Mouse (Mus musculus): ENCODE measurements around the gene Vhl.

The Vhl gene

GRCm38 (mm10) chr6:113624989-113625770, 1.4 kb downstream of the Vhl start:
- no peak for DNase-seq (ENCODE audit: low read depth, low spot score)

DNA sequence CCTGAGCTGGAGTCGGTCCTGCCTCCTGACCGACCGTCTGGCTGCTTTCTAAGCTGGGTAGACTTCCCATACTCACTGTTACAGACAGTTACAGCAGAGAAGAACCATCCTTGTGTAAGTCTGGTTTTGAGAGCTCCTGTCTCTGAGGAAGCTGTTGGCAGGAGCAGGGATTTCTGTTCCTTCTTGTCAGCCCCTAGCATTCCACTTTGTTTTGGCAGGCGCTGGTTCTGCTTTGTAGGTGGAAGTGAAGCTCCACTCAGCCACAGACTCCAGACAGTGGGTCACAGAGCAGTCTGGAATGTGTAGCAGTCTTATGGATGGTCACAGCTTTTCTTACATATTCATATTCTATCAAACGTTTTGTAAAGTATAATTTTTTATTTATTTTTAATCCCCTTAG, 6.6 kb downstream of the Vhl start:
- DNase-seq (ENCODE audit: low read depth, low spot score): no peak

DNA sequence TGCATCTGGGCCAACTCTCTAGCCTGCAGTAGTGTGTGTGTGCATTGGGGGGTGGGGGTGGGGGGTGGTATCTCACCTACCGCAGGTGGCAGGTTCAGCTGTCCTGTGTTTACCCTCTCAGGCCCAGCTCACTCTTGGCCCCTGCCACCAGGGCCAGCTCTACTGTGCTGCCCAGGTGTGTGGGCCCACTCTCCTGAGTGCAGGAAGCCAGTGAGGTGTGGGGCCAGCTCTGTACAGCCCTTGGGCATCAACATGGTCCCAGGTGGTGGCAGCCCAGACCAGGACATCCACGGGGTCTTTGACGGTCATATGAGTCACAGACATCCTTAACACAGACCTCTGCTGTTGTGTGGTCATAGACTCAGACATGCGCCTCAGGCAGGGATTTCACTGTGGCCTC, 9.1 kb downstream of the Vhl start:
- no peak for DNase-seq (ENCODE audit: low read depth, low spot score)

DNA sequence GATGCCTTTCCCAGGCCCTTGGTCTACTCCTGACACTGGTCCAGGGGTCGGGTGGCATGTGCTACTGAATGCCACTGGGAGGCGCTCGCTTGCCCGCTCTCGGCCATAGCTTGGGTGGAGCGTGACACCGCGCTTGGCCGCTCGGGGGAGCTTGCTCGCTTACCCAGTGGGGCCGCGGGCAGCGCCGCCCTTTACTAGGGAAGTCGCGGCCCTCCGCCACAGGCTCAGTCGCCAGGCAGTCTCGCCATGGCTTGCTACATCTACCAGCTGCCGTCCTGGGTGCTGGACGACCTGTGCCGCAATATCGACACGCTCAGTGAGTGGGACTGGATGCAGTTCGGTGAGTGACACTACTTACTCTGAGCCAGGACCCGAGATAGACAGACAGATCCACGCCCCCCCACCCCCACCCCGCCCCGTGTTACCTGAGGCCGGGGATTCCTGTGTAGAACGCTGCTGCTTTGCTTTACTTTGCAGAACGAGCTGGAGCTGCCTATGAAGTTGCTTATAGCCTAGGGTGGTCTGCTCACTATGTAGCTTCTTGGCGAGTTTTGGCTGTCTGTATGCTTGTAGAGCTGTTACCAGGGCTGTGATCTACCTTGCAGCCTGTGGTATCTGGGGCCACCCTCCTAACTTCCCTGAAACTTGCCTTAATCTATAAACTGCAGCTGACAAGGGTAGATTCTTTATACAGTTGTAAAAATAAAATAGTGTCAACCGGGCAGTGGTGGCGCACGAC, 14.7 kb downstream of the Vhl start, which contains the start of gene Irak2:
Gene Irak2 (plus strand): TSS at position 166 of the 739 bp plus-strand sequence.
- DNase-seq (ENCODE audit: low read depth, low spot score): peak; percentile 92

GRCm38 (mm10) chr6:113639201-113639600, 15.4 kb downstream of the Vhl start:
- DNase-seq (ENCODE audit: low read depth, low spot score): no peak

DNA sequence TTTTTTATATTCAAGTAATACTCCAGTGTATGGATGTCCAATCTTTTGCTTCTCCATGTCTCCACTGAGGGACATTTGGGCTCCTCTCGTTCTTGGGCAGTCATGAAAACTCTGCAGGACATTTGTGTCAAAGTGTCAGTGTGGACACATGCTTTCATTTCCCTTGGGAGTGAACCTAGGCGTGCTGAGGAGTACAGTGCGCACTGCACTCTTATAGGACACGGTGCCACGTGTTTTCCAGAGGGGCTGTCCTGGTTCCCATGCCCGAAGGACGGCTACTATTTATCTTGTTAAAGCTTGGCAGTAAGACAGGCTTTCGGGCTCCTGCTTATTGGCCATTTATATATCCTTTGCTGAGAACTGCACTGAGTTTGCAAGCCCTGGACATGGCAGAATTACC, 18.8 kb downstream of the Vhl start:
- DNase-seq (ENCODE audit: low read depth, low spot score): no peak

- no peak for DNase-seq (ENCODE audit: low read depth, low spot score)
Measured at GRCm38 (mm10) chr6:113643021-113643420, 19.3 kb downstream of the Vhl start.

DNA sequence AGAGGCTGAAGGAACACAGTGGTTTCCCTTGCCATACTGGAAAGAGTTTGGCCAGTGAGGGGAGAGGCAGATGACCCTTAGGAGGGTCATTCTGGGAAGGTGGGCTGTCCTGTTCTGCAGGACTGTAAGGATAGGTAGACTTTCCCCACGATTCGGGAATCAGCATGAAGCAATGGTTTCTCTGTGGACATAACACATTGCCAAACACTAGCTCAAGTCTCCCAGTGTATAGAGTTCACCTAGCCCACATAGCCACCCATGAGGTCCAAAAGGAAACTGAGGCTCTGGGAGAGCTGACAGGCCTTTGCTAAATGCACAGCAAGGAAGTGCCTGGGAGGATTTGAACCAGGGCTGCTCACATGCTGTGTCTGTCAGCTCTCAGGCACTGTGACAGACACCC, 20.2 kb downstream of the Vhl start:
- DNase-seq (ENCODE audit: low read depth, low spot score): no peak

- DNase-seq (ENCODE audit: low read depth, low spot score): peak; percentile 30
Measured at GRCm38 (mm10) chr6:113644808-113645207, 21.0 kb downstream of the Vhl start.

DNA sequence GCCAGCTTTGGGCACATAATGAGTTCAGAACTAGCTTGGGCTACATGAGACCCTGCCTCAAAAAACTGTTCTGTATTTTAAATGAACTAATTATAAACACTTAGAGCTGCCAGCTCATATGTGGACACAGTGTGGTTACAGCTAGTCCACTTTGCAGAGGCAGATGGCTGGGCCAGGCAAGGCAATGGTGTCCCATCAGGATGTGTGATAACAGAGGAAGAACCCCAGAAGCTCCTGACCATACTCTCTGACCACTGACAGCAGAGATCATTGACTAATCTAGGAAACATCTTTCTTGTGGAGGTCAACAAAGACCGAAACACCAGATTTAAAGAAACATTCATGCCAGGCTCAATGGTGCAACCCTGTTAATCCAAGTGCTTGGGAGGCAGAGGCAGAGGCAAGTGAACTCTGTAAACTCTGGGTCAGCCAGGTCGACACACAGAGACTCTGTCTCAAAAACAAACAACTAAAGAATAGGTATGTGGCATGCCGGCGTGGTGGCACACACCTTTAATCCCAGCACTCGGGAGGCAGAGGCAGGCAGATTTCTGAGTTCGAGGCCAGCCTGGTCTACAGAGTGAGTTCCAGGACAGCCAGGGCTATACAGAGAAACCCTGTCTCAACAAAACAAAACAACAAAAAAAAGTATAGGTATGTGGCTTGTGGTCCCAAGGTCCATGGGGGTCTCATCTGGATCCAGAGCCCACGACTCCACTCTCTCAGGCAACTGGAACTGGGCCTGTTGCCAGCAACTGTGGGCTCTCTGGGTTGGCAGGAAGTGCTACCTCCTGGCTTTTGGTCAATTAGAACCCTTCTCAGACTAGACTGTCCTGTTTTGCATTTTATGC, 25.8 kb downstream of the Vhl start:
- DNase-seq (ENCODE audit: low read depth, low spot score): no peak

GRCm38 (mm10) chr6:113650197-113650640, 26.5 kb downstream of the Vhl start:
- no peak for DNase-seq (ENCODE audit: low read depth, low spot score)

GRCm38 (mm10) chr6:113651626-113652025, 27.9 kb downstream of the Vhl start:
- DNase-seq (ENCODE audit: low read depth, low spot score): no peak

DNA sequence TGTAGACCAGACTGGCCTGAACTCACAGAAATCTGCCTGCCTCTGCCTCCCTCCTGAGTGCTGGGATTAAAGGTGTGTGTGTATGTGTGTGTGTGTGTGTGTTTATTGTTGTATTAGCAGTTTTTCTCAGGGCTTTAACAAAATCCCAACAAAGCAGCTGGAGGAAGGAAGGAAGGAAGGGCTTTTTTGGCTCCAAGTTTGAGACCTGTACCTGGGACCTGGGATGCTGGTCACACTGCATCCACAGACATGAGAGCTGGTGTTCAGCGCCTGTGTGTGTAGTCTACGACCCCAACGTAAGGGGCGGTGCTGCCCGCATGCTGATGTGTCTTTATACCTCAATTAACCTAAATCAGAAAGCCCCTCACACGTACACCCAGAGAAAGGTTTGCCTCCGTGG, 29.8 kb downstream of the Vhl start:
- no peak for DNase-seq (ENCODE audit: low read depth, low spot score)

DNA sequence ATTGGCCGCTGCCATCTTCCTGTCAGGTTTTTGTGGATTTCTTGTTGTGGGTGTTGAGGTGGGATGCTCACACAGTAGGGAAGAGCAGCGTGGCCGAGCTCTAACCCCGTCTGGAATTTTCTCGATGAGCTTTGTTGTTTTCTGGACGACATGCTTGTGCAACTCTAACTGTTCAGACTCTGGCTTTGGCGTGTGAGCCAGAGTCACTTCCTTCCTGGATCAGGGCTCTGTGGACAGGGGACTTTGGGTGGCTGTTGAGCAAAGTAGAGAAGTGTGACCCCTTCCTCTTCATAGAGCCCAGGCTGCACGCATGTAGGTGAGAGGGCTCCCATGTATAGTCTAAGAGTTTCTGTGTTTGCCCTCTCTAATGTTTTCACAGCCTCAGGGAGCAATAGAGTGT, 30.3 kb downstream of the Vhl start:
- no peak for DNase-seq (ENCODE audit: low read depth, low spot score)

DNA sequence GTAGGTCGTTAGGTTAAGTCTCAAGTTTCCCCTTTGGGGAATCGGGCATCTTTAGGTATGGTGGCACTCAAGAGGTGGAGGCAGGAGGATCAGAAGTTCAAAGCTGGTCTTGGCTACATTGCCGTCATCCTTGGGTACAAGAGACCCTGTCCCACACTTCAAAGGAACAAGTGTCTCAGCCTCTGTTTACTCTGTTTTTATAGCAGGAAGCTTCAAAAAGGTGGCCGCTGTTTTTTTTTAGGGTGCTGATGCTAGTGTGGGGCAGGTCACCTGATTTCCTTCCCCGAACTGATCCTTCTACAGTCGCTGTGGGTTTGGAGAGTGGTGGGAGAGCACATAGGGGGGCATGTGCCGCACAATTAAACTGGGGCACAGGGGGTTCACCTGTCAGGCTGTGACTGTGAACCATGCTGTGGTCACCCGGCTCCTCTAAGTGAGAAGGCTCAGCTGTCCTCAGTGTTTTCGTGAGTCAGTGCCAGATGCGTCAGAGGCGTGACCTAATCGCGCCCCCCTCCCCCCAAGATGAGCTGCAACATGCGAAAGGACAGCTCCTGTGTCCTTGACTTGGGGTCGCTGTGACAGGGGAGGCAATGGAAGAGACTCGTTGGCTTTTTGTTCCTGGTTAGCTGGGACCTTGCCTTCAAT, 31.1 kb downstream of the Vhl start:
- peak; percentile 34 for DNase-seq (ENCODE audit: low read depth, low spot score)

DNA sequence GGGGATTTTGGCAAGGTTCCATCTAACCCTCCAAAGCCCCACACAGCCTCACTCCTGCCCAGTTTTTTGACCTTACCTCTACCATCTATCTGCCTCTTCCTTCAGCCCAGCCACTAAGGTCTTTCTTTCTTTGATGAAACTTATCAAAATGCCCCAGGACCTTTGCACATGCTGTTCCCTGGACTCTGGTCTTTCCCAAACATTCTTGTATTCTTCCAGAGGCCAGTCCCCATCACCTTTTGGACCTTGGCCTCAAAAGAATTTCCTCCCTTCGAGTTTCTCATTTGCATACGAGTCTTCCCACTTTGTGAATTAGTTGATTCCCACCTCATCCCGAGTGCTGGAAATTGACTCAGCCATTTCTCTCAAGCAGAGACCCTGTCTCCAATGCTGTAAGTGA, 31.7 kb downstream of the Vhl start:
- DNase-seq (ENCODE audit: low read depth, low spot score): no peak

GRCm38 (mm10) chr6:113656847-113657246, 33.1 kb downstream of the Vhl start:
- DNase-seq (ENCODE audit: low read depth, low spot score): no peak

GRCm38 (mm10) chr6:113658226-113658625, 34.5 kb downstream of the Vhl start:
- DNase-seq (ENCODE audit: low read depth, low spot score): peak; percentile 32

DNA sequence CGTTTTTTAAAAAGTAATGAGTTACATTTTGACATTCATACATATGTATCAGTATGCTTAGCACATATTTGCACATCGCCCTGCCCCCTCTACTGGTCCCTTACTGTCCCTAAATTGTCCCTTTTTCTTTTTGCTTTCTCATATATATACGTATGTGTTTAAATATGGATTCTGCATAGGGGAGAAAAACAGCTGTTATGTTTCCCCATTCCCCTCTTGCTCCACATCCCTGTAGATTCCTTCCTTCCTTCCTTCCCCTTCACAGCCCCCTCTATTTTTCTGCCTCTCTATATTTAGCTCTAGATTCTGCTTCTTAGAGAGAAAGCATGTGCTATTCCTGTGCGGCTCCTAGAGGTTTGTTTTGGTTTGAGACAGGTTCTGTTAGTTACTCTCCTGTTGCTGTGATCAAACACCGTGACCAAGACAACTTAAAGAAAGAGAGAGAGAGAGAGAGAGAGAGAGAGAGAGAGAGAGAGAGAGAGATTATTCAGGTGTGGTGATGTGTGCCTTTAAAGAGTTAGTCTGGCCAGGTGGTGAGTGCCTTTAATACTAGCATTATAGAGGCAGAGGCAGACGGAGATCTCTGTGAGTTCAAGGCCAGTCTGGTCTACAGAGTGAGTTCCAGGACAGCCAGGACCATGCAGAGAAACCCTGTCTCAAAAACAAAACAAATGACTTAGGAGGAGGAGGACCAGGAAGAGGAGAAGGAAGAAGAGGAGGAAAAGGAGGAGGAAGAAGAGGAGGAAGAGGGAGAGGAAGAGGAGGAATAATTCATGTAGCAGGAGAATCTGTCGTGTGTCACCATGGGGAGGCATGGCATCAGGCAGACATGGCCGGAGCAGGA, 36.1 kb downstream of the Vhl start:
- no peak for DNase-seq (ENCODE audit: low read depth, low spot score)

DNA sequence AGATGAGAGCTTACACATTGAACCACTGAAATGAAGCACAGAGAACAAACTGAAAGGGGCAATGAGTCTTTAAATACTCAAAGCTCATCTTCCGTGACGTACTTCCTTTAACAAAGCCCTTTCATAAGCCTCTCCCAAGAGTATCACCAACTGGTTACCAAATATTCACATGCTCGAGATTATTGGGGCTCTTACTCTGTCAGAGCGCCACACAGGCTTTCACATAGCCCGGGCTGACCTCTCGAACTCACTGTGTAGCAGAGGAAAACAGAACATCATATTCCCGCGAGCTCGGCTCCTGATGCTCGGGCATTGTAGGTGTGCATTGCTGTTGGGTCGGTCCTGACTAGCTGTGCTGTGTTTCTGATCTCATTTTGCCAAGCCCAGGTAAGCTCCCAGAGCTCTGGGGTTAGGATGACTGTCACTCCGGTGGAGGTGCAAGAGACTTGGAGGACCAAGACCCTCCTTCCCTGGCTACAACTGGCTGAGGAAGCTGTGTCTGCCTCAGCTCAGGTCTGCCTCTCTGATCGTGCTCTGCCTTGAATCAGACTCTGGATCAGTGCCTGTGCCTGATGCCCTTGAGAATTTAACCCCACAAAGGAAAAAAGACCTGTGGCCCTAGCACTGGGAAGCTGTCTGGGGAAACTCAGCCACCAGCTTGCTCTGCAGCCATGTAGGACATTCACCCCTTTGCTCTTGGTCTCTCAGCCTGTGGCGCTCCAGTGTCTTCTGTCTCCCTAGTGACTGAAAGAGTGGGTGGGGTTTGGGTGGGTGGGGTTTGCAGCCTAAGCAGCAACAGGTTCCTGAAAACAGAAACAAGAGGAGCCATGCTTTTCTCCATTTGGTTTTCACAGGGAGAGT, 37.0 kb downstream of the Vhl start:
- peak; percentile 71 for DNase-seq (ENCODE audit: low read depth, low spot score)
